Mouse (Mus musculus): ENCODE results near the gene Fbxo17. TPM values are rescaled to one million over a fixed set of nuclear protein-coding genes. Genes with fewer than 3 reads are reported as not detected.

Fbxo17 gene
- total and polyA plus RNA-seq, 3 experiments, result 0.25 to 0.26 TPM; not detected in 1

DNA sequence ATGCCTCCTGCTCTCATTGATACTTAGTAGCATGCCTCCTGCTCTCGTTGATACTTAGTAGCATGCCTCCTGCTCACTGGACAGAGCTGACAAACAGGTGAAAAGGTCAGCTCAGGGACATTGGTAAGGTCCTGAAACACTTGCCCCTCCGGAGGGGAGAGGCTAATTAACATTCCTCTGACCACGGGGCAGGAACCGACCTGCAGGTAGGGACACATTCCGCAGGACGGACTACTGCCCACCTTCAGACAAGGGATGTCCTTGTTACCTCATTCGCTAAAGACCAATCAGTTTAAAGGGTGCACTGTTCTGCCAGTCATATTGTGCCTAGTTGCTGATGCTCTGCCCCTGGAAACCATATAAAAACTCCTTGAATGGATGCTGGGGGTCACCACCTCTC lies 25.5 kb upstream of the Fbxo17 start:
- peaks cover 2% of the 10 kb centered on the region for H3K27me3 ChIP-seq (replicated peaks)
- H3K79me2 ChIP-seq (replicated peaks; ENCODE audit: control insufficient read depth, extremely low read depth, insufficient read depth, poor library complexity, severe bottlenecking), result no peaks in the 10 kb centered on the region
- in situ Hi-C loops (cut with MboI; ENCODE audit: low pct_ligation_motif_present, low pct_unique_long_range_greater_than_20kb, low sequenced_read_pairs) (no loop called here), dilution Hi-C loops (cut with MboI; ENCODE audit: extremely low pct_ligation_motif_present, extremely low pct_unique_long_range_greater_than_20kb, low sequenced_read_pairs) (no loop called here)
- H3K4me2 ChIP-seq (ENCODE audit: insufficient read depth, low read depth, poor library complexity, severe bottlenecking), result no peak overlapping the region
- peaks cover 13% of the 10 kb centered on the region for H3K9me3 ChIP-seq (replicated peaks; ENCODE audit: low read length)
- no peak overlapping the region for H3K27ac ChIP-seq (ENCODE audit: insufficient read depth, low read depth)
- TF ChIP-seq MXI1 (IDR thresholded peaks at IDR 0.05; ENCODE audit: low read depth, low read length) (no peak), CHD1 (IDR thresholded peaks at IDR 0.05; ENCODE audit: low read depth, low read length) (no peak), TBP (conservative IDR thresholded peaks at IDR 0.05; ENCODE audit: low read depth, low read length) (no peak), NRF1 (IDR thresholded peaks at IDR 0.05; ENCODE audit: low read depth, low read length) (no peak), CTCF (conservative IDR thresholded peaks at IDR 0.05 in 1 of 2, IDR thresholded peaks at IDR 0.05 in 1 of 2; ENCODE audit: low read depth in 2 of 2, low read length in 2 of 2) (no peak), PAX5 (IDR thresholded peaks at IDR 0.05; ENCODE audit: low read length) (no peak), HCFC1 (IDR thresholded peaks at IDR 0.05; ENCODE audit: low read depth, low read length) (no peak), NELFE (IDR thresholded peaks at IDR 0.05; ENCODE audit: low read depth, low read length) (no peak), MYC (IDR thresholded peaks at IDR 0.05; ENCODE audit: low read depth, low read length) (no peak), MAX (IDR thresholded peaks at IDR 0.05; ENCODE audit: low read length) (no peak), JUN (IDR thresholded peaks at IDR 0.05; ENCODE audit: insufficient read depth, low read depth, low read length) (no peak), UBTF (IDR thresholded peaks at IDR 0.05; ENCODE audit: low read depth, low read length) (no peak), RAD21 (IDR thresholded peaks at IDR 0.05; ENCODE audit: low read depth, low read length) (no peak), E2F4 (IDR thresholded peaks at IDR 0.05; ENCODE audit: insufficient replicate concordance, low read depth, low read length) (no peak), SMC3 (IDR thresholded peaks at IDR 0.05; ENCODE audit: low read depth, low read length) (no peak), JUND (conservative IDR thresholded peaks at IDR 0.05; ENCODE audit: low read depth, low read length) (no peak), ZKSCAN1 (IDR thresholded peaks at IDR 0.05; ENCODE audit: borderline replicate concordance, low read depth, low read length) (no peak), MAZ (IDR thresholded peaks at IDR 0.05; ENCODE audit: low read depth, low read length) (no peak), MEF2A (IDR thresholded peaks at IDR 0.05; ENCODE audit: borderline replicate concordance, low read depth, low read length) (no peak)
- DNase-seq (ENCODE audit: extremely low read depth), result no peak
- H3K36me3 ChIP-seq (replicated peaks in 1 of 2; ENCODE audit: control insufficient read depth in 1 of 2, insufficient read depth in 1 of 2, low read length in 1 of 2), result no peaks in the 10 kb centered on the region
- no peak overlapping the region for H3K9ac ChIP-seq (ENCODE audit: insufficient read depth, low read depth)
- no peak overlapping the region for H3K4me3 ChIP-seq (replicated peaks in 1 of 3; ENCODE audit: low read depth in 2 of 3, low read length in 2 of 3, poor library complexity in 1 of 3)
- no peaks in the 10 kb centered on the region; a peak in 1 of 4 replicates for H3K4me1 ChIP-seq (ENCODE audit: control insufficient read depth in 1 of 2, insufficient read depth in 2 of 2)

DNA sequence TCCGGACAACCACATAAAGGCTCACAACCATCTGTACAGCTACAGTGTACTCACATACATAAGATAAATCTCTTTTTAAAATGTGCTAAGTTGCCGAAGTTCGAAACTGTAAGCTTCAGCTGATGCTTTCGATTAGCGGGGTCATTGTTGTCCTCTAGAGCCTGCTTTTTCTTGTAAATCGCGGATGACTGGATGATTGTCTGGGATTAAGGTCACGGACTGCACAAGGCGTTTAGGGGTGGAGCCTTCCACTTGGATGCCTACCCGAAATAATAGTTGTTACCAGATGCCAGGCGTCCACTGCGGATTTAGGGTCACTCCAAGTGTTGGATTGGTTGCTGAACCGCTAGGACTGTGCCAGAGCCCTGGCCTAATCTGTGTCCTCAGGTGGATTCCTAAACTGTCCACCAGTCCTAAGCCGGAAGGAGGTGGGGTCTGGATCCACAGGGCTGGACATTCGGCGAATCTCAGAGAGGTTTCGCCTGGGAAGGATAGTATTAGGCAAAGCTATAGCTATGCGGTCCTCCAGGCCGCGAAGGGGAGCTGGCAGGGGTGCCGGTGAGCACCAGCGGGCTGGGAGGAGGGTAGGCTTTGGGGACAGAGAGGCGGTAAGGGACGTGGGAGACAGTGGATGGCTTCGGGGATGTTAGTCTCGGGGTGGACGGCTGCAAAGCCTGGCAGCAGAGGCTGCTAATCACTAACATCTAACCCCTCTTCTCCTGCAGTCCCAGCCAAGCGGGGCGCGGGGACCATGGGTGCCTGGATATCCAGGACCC lies 23.9 kb upstream of the Fbxo17 start, which contains the start of gene Fbxo27:
TSS of gene Fbxo27 (plus strand) at position 305 of the 776 bp plus-strand sequence.
- in situ Hi-C loops (cut with MboI; ENCODE audit: low pct_ligation_motif_present, low pct_unique_long_range_greater_than_20kb, low sequenced_read_pairs) (no loop called here), dilution Hi-C loops (cut with MboI; ENCODE audit: extremely low pct_ligation_motif_present, extremely low pct_unique_long_range_greater_than_20kb, low sequenced_read_pairs) (no loop called here)
- Histone ChIP-seq H3K36me3 (replicated peaks in 1 of 2; ENCODE audit: control insufficient read depth in 1 of 2, insufficient read depth in 1 of 2, low read length in 1 of 2) (no peaks in the 10 kb centered on the region), H3K79me2 (replicated peaks; ENCODE audit: control insufficient read depth, extremely low read depth, insufficient read depth, poor library complexity, severe bottlenecking) (no peaks in the 10 kb centered on the region), H3K9me3 (replicated peaks; ENCODE audit: low read length) (peaks cover 13% of the 10 kb centered on the region), H3K4me1 (ENCODE audit: control insufficient read depth in 1 of 2, insufficient read depth in 2 of 2) (no peaks in the 10 kb centered on the region; a peak in 1 of 4 replicates), H3K9ac (ENCODE audit: insufficient read depth, low read depth) (no peak within 1 kb of the TSS), H3K27ac (ENCODE audit: insufficient read depth, low read depth) (no peak within 1 kb of the TSS), H3K27me3 (replicated peaks) (peaks cover 2% of the 10 kb centered on the region), H3K4me3 (replicated peaks in 1 of 3; ENCODE audit: low read depth in 2 of 3, low read length in 2 of 3, poor library complexity in 1 of 3) (no peak within 1 kb of the TSS), H3K4me2 (ENCODE audit: insufficient read depth, low read depth, poor library complexity, severe bottlenecking) (no peak within 1 kb of the TSS)
- TF ChIP-seq ETS1 (conservative IDR thresholded peaks at IDR 0.05; ENCODE audit: low read depth, low read length) (no peak), KAT2A (IDR thresholded peaks at IDR 0.05; ENCODE audit: insufficient replicate concordance, low read length) (no peak), ELF1 (IDR thresholded peaks at IDR 0.05; ENCODE audit: low read depth, low read length) (no peak), CTCF (conservative IDR thresholded peaks at IDR 0.05 in 1 of 2, IDR thresholded peaks at IDR 0.05 in 1 of 2; ENCODE audit: low read depth in 2 of 2, low read length in 2 of 2) (no peak), MYC (IDR thresholded peaks at IDR 0.05; ENCODE audit: low read depth, low read length) (no peak), NELFE (IDR thresholded peaks at IDR 0.05; ENCODE audit: low read depth, low read length) (no peak), RCOR1 (conservative IDR thresholded peaks at IDR 0.05; ENCODE audit: low read depth, low read length) (no peak), GABPA (IDR thresholded peaks at IDR 0.05; ENCODE audit: insufficient replicate concordance, low read depth, low read length) (no peak), ZC3H11A (IDR thresholded peaks at IDR 0.05; ENCODE audit: low read depth, low read length) (no peak), CHD1 (IDR thresholded peaks at IDR 0.05; ENCODE audit: low read depth, low read length) (no peak), MAFK (IDR thresholded peaks at IDR 0.05; ENCODE audit: insufficient replicate concordance, low read length) (no peak), RAD21 (IDR thresholded peaks at IDR 0.05; ENCODE audit: low read depth, low read length) (no peak), BHLHE40 (IDR thresholded peaks at IDR 0.05; ENCODE audit: low read depth, low read length) (no peak), E2F4 (IDR thresholded peaks at IDR 0.05; ENCODE audit: insufficient replicate concordance, low read depth, low read length) (no peak)
- DNase-seq (ENCODE audit: extremely low read depth), result no peak
